Mouse (Mus musculus) WW6 (cell line): ENCODE measurements around the gene 4930503B20Rik.

Experiments used
- DNase-seq: peaks from one replicate; pipeline ENCODE4 v3.0.0-alpha.2; 2013; ENCODE audit warnings: low read depth, low spot score

4930503B20Rik gene

DNA sequence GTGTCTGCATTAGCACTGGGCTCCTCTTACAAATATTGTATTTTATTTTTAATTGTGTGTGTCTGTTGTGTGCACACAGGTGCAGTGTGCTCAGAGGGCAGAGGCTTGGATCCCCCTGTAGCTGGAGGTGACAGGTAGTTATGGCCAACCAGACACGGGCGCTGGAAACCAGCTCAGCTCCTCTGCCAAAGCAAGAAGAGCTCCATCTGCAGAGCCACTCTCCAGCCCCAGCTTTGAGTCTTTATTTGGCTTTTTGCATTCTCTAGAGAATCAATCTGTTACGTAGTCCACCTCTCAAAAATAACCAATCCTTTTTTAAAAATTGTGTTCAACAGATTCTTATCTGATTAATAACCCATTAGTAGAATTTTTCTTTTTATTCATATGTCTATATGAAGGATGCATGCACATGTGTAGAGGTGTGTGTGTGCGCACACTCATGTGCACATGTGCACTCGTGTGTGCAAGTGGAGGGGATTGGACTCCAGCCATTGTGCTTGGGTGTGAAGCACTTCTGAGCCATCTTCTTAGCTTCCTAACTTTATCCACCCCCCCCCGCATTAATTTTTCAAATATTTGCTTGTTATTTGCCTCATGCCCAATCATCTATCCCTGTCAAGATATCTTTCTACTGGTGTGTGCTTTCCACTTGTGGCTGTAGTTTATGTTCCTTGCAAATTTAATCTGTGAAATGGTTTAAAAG lies 51.8 kb downstream of the 4930503B20Rik start:
- DNase-seq = no peak

DNA sequence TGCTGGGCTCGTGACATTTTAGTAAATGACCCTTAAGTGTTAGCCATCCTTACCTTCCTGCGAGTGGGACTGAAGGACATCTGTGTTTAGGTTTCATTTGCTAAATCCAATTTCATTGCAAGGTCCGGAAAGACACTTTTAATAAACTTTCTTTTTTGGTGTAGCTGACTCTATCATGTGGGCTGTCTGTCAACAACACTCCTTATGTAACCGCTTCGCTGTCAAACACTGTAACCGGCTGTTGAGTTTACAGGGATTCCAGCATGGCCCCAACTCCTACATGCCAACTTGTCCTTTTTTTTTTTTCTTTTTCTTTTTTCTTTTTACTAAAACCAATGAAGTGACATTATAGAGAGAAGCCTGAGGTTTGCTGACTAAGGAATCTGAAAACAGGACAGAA lies 52.7 kb downstream of the 4930503B20Rik start:
- no peak for DNase-seq

DNA sequence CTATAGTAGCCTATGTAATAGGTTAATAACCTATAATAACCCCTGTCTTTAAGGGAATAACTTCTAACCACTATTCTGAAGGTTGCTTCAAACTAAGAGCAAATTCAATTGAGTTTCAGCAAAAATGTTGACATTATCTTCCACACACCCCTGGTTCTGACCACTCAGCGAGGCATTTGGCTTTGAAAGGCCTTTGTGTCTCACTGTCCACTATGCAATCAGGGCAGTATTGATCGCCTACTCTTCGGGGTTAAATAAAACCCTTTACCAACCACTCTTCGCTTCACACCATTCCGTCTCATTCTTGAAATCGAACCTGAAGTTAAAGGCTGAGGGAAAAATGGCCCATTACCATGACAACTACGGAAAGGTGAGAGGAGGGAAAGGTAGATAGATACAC lies 54.3 kb downstream of the 4930503B20Rik start:
- DNase-seq = no peak

DNA sequence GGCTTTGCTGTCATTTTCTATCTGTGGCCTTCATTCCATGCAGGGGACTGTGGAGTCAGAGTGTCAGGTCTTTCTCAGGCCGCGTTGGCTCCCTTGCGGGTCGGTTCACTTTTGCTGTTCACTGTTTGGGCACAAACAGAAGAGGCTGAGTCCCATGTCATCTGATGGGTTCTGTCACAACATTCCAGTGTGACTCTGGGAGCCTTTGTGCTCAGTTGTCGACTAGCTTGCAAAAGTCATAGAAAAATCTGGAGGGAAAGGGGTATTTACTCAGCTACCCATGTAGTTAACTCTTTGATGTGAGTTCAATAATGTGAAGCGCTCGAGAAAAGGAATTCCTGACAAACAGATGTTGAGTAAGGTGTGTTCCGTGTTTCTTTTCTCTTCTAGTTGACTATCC lies 54.7 kb downstream of the 4930503B20Rik start:
- DNase-seq = no peak

DNA sequence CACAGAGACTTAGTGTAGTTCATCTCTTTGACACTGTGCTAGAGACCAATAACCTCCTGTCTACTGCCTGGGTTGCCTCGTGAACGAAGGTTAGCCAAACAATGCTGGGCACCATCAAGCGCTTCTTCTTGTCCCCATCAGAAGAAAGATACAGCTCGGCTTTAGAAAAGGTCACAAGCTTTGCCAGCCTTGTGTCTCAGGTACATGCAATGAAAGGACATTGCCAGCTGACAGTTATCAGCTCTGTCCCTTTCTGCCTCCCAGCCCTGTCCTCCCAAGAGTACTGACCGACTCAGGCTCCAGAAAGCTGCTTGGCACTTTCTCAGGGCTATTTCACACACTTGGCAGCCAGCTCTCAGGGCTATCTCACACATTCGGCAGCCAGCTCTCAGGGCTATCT lies 55.7 kb downstream of the 4930503B20Rik start:
- DNase-seq = no peak
